Mouse (Mus musculus): Measurements from ENCODE around the gene Cdk17. TPM values are rescaled to one million over a fixed set of nuclear protein-coding genes. Genes with fewer than 3 reads are reported as not detected.

Cdk17 gene
- polyA plus RNA-seq, 1 experiment = 4.3 TPM

- Histone ChIP-seq H3K27ac (ENCODE audit: insufficient read depth, low read depth, low read length) (peak overlapping the region; percentile 67), H3K27me3 (ENCODE audit: control insufficient read depth, insufficient read depth, low read length) (no peaks in the 10 kb centered on the region), H3K36me3 (ENCODE audit: control insufficient read depth, insufficient read depth, low read length) (no peaks in the 10 kb centered on the region), H3K4me3 (ENCODE audit: low read depth, low read length) (no peak overlapping the region), H3K4me1 (ENCODE audit: control insufficient read depth, insufficient read depth, insufficient read length, low read length) (peaks cover 8% of the 10 kb centered on the region; the same call in 1 of the 2 replicates)
- WGBS = 61% methylated on average over 4 of the region's 4 CpGs
- TF ChIP-seq POLR2A (IDR thresholded peaks at IDR 0.05; ENCODE audit: low read depth, low read length) = no peak
- TF ChIP-seq CTCF (IDR thresholded peaks at IDR 0.05; ENCODE audit: extremely low read depth, insufficient read length, insufficient replicate concordance, low read depth, low read length) = no peak
Observed at GRCm38 (mm10) chr10:93168067-93168466, 7.4 kb downstream of the Cdk17 start.

GRCm38 (mm10) chr10:93171182-93171855, 10.6 kb downstream of the Cdk17 start:
- peak overlapping the region; percentile 11; the same call in 1 of the 2 replicates for H3K27ac ChIP-seq (ENCODE audit: insufficient read depth, low read depth, low read length)
- peaks cover 8% of the 10 kb centered on the region; the same call in 1 of the 2 replicates for H3K4me1 ChIP-seq (ENCODE audit: control insufficient read depth, insufficient read depth, insufficient read length, low read length)
- WGBS = 76% methylated on average over 6 of the region's 6 CpGs

GRCm38 (mm10) chr10:93177471-93177870, 16.8 kb downstream of the Cdk17 start:
- H3K4me1 ChIP-seq (ENCODE audit: control insufficient read depth, insufficient read depth, insufficient read length, low read length) = peaks cover 6% of the 10 kb centered on the region; the same call in 1 of the 2 replicates
- no peak overlapping the region for H3K4me3 ChIP-seq (ENCODE audit: low read depth, low read length)
- TF ChIP-seq CTCF (IDR thresholded peaks at IDR 0.05; ENCODE audit: extremely low read depth, insufficient read length, insufficient replicate concordance, low read depth, low read length) = no peak
- no peak for TF ChIP-seq POLR2A (IDR thresholded peaks at IDR 0.05; ENCODE audit: low read depth, low read length)
- 61% methylated on average over 5 of the region's 5 CpGs for WGBS
- no peaks in the 10 kb centered on the region for H3K36me3 ChIP-seq (ENCODE audit: control insufficient read depth, insufficient read depth, low read length)
- H3K27ac ChIP-seq (ENCODE audit: insufficient read depth, low read depth, low read length) = no peak overlapping the region; the same call in 1 of the 2 replicates
- no peaks in the 10 kb centered on the region for H3K27me3 ChIP-seq (ENCODE audit: control insufficient read depth, insufficient read depth, low read length)

More at GRCm38 (mm10) chr10:93171182-93171855, 10.6 kb downstream of the Cdk17 start:
- H3K36me3 ChIP-seq (ENCODE audit: control insufficient read depth, insufficient read depth, low read length) = no peaks in the 10 kb centered on the region
- TF ChIP-seq CTCF (IDR thresholded peaks at IDR 0.05; ENCODE audit: extremely low read depth, insufficient read length, insufficient replicate concordance, low read depth, low read length) = no peak
- no peak for TF ChIP-seq POLR2A (IDR thresholded peaks at IDR 0.05; ENCODE audit: low read depth, low read length)
- no peaks in the 10 kb centered on the region for H3K27me3 ChIP-seq (ENCODE audit: control insufficient read depth, insufficient read depth, low read length)
- H3K4me3 ChIP-seq (ENCODE audit: low read depth, low read length) = no peak overlapping the region

- 21% methylated on average over 4 of the region's 4 CpGs for WGBS
- Histone ChIP-seq H3K4me3 (ENCODE audit: low read depth, low read length) (no peak overlapping the region), H3K4me1 (ENCODE audit: control insufficient read depth, insufficient read depth, insufficient read length, low read length) (peaks cover 6% of the 10 kb centered on the region; the same call in 1 of the 2 replicates), H3K27me3 (ENCODE audit: control insufficient read depth, insufficient read depth, low read length) (no peaks in the 10 kb centered on the region), H3K36me3 (ENCODE audit: control insufficient read depth, insufficient read depth, low read length) (no peaks in the 10 kb centered on the region), H3K27ac (ENCODE audit: insufficient read depth, low read depth, low read length) (no peak overlapping the region; the same call in 1 of the 2 replicates)
- no peak for TF ChIP-seq CTCF (IDR thresholded peaks at IDR 0.05; ENCODE audit: extremely low read depth, insufficient read length, insufficient replicate concordance, low read depth, low read length)
- no peak for TF ChIP-seq POLR2A (IDR thresholded peaks at IDR 0.05; ENCODE audit: low read depth, low read length)
Observed at GRCm38 (mm10) chr10:93177874-93178273, 17.2 kb downstream of the Cdk17 start.

- Histone ChIP-seq H3K4me3 (ENCODE audit: low read depth, low read length) (no peak overlapping the region), H3K27me3 (ENCODE audit: control insufficient read depth, insufficient read depth, low read length) (no peaks in the 10 kb centered on the region), H3K4me1 (ENCODE audit: control insufficient read depth, insufficient read depth, insufficient read length, low read length) (peaks cover 6% of the 10 kb centered on the region; the same call in 1 of the 2 replicates), H3K27ac (ENCODE audit: insufficient read depth, low read depth, low read length) (no peak overlapping the region), H3K36me3 (ENCODE audit: control insufficient read depth, insufficient read depth, low read length) (no peaks in the 10 kb centered on the region)
- WGBS = 97% methylated on average over 5 of the region's 5 CpGs
- no peak for TF ChIP-seq CTCF (IDR thresholded peaks at IDR 0.05; ENCODE audit: extremely low read depth, insufficient read length, insufficient replicate concordance, low read depth, low read length)
- TF ChIP-seq POLR2A (IDR thresholded peaks at IDR 0.05; ENCODE audit: low read depth, low read length) = no peak
Observed at GRCm38 (mm10) chr10:93178662-93179061, 18.0 kb downstream of the Cdk17 start.

- TF ChIP-seq CTCF (IDR thresholded peaks at IDR 0.05; ENCODE audit: extremely low read depth, insufficient read length, insufficient replicate concordance, low read depth, low read length) (no peak), POLR2A (IDR thresholded peaks at IDR 0.05; ENCODE audit: low read depth, low read length) (no peak)
- Histone ChIP-seq H3K4me1 (ENCODE audit: control insufficient read depth, insufficient read depth, insufficient read length, low read length) (peaks cover 8% of the 10 kb centered on the region; the same call in 1 of the 2 replicates), H3K27me3 (ENCODE audit: control insufficient read depth, insufficient read depth, low read length) (no peaks in the 10 kb centered on the region), H3K4me3 (ENCODE audit: low read depth, low read length) (no peak overlapping the region), H3K36me3 (ENCODE audit: control insufficient read depth, insufficient read depth, low read length) (no peaks in the 10 kb centered on the region), H3K27ac (ENCODE audit: insufficient read depth, low read depth, low read length) (no peak overlapping the region)
- 67% methylated on average over 11 of the region's 11 CpGs for WGBS
Observed at GRCm38 (mm10) chr10:93179669-93180460, 19.2 kb downstream of the Cdk17 start.

Data from small intestine, adult 2 months (tissue).